Mouse (Mus musculus): Measurements from ENCODE around the gene Pold3. TPM values are rescaled to one million over a fixed set of nuclear protein-coding genes. Genes with fewer than 3 reads are reported as not detected.

Gene Pold3
- polyA plus RNA-seq, 1 experiment from 2014 or later: 46.1 TPM

DNA sequence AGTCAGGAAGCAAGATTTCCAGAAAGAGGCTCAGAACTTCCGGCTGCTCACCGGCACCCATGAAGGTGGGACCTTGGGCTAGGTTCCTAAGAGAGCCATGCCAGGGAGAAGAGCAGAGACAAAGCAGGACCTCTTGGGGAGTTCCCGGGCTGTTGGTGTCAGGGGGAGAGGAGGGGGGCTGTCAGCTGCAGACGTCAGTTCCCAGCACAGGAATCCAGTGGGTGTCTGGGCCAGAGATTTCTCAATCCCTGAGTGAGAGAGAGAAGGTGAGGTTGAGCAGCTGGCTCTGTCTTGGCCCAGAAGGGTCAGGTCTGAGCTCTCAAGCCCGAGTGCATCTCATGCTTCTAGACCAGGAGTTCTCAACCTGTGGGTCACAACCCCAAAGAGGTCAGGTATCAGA lies 87.7 kb downstream of the Pold3 start:
- H3K36me3 ChIP-seq (ENCODE audit: control insufficient read depth, insufficient read depth, low read length): no peaks in the 10 kb centered on the region
- H3K4me3 ChIP-seq (ENCODE audit: low read depth, low read length): no peak overlapping the region
- no peak for DNase-seq (ENCODE audit: low spot score)
- no peaks in the 10 kb centered on the region for H3K27me3 ChIP-seq (replicated peaks; ENCODE audit: control insufficient read depth, insufficient read depth, low read length)
- 0 out of 2 replicates have a peak, but pooled peaks cover 3% of the 10 kb centered on the region for H3K9me3 ChIP-seq (ENCODE audit: control insufficient read depth, low read length)
- WGBS: 57% methylated on average over 5 of the region's 5 CpGs
- H3K9ac ChIP-seq (ENCODE audit: low read depth, low read length): no peak overlapping the region
- H3K4me1 ChIP-seq (ENCODE audit: control insufficient read depth, insufficient read depth, low read length): peaks cover 7% of the 10 kb centered on the region
- H3K4me2 ChIP-seq (ENCODE audit: low read depth, low read length): no peak overlapping the region
- no peak overlapping the region for H3K27ac ChIP-seq (replicated peaks; ENCODE audit: low read depth, low read length)
- no peak for ATAC-seq (ENCODE audit: low read depth)

Other genes starting within 250 kb of the Pold3 start
- gene Rnf169, start 141.1 kb downstream of the Pold3 start, polyA plus RNA-seq (2014; fragmentation: Nextera tagmentation; extraction: Ambion mirVana): 5.9 and 6.4 TPM in 2 replicates
- 1.9 and 2.0 TPM in 2 replicates for gene Chrdl2, start 115.4 kb downstream of the Pold3 start, polyA plus RNA-seq (2014; fragmentation: Nextera tagmentation; extraction: Ambion mirVana)
- 21.0 and 27.1 TPM in 2 replicates for gene Lipt2, start 37.7 kb upstream of the Pold3 start, polyA plus RNA-seq (2014; fragmentation: Nextera tagmentation; extraction: Ambion mirVana)
- 12.4 and 13.3 TPM in 2 replicates for gene Kcne3, start 54.9 kb upstream of the Pold3 start, polyA plus RNA-seq (2014; fragmentation: Nextera tagmentation; extraction: Ambion mirVana)
- gene Pgm2l1, start 105.8 kb upstream of the Pold3 start, polyA plus RNA-seq (2014; fragmentation: Nextera tagmentation; extraction: Ambion mirVana): 3.8 and 4.1 TPM in 2 replicates
- 24.5 and 26.0 TPM in 2 replicates for gene P4ha3, start 164.0 kb upstream of the Pold3 start, polyA plus RNA-seq (2014; fragmentation: Nextera tagmentation; extraction: Ambion mirVana)